Mouse (Mus musculus) CH12.LX (cell line): ENCODE measurements around the gene Ilf2. TPM values are rescaled to one million over a fixed set of nuclear protein-coding genes. Genes with fewer than 3 reads are reported as not detected.

Source experiments
- DNase-seq: peaks from one replicate; pipeline ENCODE4 v3.0.0-alpha.2; 2013; ENCODE audit errors: extremely low read depth
- H3K27ac ChIP-seq: 2 replicates; pipeline ENCODE4 v1.5.1; 2012; ENCODE audit warnings: low read depth, mild to moderate bottlenecking, control low read depth, moderate library complexity; ENCODE audit not compliant: insufficient read depth
- H3K27me3 ChIP-seq: replicated peaks from 2 replicates; pipeline ENCODE3; 2012; ENCODE audit warnings: inconsistent platforms
- H3K36me3 ChIP-seq, 2 experiments: replicated peaks in 1 of 2; 2 replicates each; pipeline versions ENCODE3 to v1.6.1; 2012; ENCODE audit warnings: inconsistent platforms in 1 of 2, low read length in 1 of 2, mild to moderate bottlenecking in 1 of 2, mixed read lengths in 1 of 2, moderate library complexity in 1 of 2; ENCODE audit not compliant: control insufficient read depth in 1 of 2, insufficient read depth in 1 of 2
- H3K4me1 ChIP-seq, 2 experiments: 2 replicates each; pipeline ENCODE4 v1.6.1; 2012; ENCODE audit warnings: inconsistent platforms in 1 of 2, moderate library complexity in 1 of 2; ENCODE audit not compliant: insufficient read depth in 2 of 2, control insufficient read depth in 1 of 2
- H3K4me2 ChIP-seq: 2 replicates; pipeline ENCODE4 v1.6.1; 2012; ENCODE audit warnings: low read depth, mild to moderate bottlenecking, control low read depth; ENCODE audit not compliant: poor library complexity, insufficient read depth, severe bottlenecking
- H3K4me3 ChIP-seq, 3 experiments: fragments of 150-350 bp in 1 of 3; sonication (generic) in 1 of 3; replicated peaks in 1 of 3; 2 replicates each; pipeline versions ENCODE3 to v1.5.1; 2011 to 2012; ENCODE audit warnings: low read depth in 2 of 3, low read length in 2 of 3, mild to moderate bottlenecking in 2 of 3, moderate library complexity in 2 of 3, control low read depth in 1 of 3, improper control_type of control experiment in 1 of 3, inconsistent platforms in 1 of 3, mixed read lengths in 1 of 3; ENCODE audit not compliant: poor library complexity in 1 of 3
- H3K79me2 ChIP-seq: replicated peaks from 2 replicates; pipeline ENCODE4 v1.6.1; 2012; ENCODE audit warnings: mild to moderate bottlenecking, moderate library complexity; ENCODE audit not compliant: control insufficient read depth, poor library complexity, insufficient read depth, severe bottlenecking; ENCODE audit errors: extremely low read depth
- H3K9ac ChIP-seq: 2 replicates; pipeline ENCODE4 v1.6.1; 2012; ENCODE audit warnings: low read depth, mild to moderate bottlenecking, control low read depth, moderate library complexity; ENCODE audit not compliant: insufficient read depth
- H3K9me3 ChIP-seq: replicated peaks from 2 replicates; pipeline ENCODE3; 2012; ENCODE audit warnings: low read length, inconsistent platforms, mixed read lengths
- CHD2 ChIP-seq: IDR thresholded peaks from 2 replicates; pipeline ENCODE4 v1.6.1; 2011; ENCODE audit warnings: low read length, improper control_type of control experiment
- E2F4 ChIP-seq: IDR thresholded peaks from 2 replicates; pipeline ENCODE4 v1.6.1; 2011; ENCODE audit warnings: low read depth, low read length, improper control_type of control experiment; ENCODE audit not compliant: insufficient replicate concordance
- ELF1 ChIP-seq: IDR thresholded peaks from 2 replicates; pipeline ENCODE4 v1.6.1; 2014; ENCODE audit warnings: low read depth, mild to moderate bottlenecking, inconsistent platforms, low read length, improper control_type of control experiment
- EP300 ChIP-seq: IDR thresholded peaks from 2 replicates; pipeline ENCODE4 v1.6.1; 2011; ENCODE audit warnings: low read length, improper control_type of control experiment
- ETS1 ChIP-seq: conservative IDR thresholded peaks from 2 replicates; pipeline ENCODE4 v1.6.1; 2012; ENCODE audit warnings: low read depth, mild to moderate bottlenecking, inconsistent platforms, low read length, improper control_type of control experiment, moderate library complexity
- GABPA ChIP-seq: IDR thresholded peaks from 2 replicates; pipeline ENCODE4 v1.6.1; 2012; ENCODE audit warnings: low read depth, low read length, improper control_type of control experiment, inconsistent platforms; ENCODE audit not compliant: insufficient replicate concordance
- JUN ChIP-seq: IDR thresholded peaks from 2 replicates; pipeline ENCODE4 v1.6.1; 2011; ENCODE audit warnings: low read depth, mild to moderate bottlenecking, low read length, improper control_type of control experiment, moderate library complexity; ENCODE audit not compliant: insufficient read depth
- KAT2A ChIP-seq: IDR thresholded peaks from 2 replicates; pipeline ENCODE4 v1.6.1; 2012; ENCODE audit warnings: low read length, improper control_type of control experiment, inconsistent platforms; ENCODE audit not compliant: insufficient replicate concordance
- MAX ChIP-seq: IDR thresholded peaks from 2 replicates; pipeline ENCODE4 v1.6.1; 2011; ENCODE audit warnings: low read length, improper control_type of control experiment
- MAZ ChIP-seq: IDR thresholded peaks from 2 replicates; pipeline ENCODE4 v1.6.1; 2012; ENCODE audit warnings: low read depth, mild to moderate bottlenecking, inconsistent platforms, low read length, improper control_type of control experiment, moderate library complexity
- MXI1 ChIP-seq: IDR thresholded peaks from 2 replicates; pipeline ENCODE4 v1.6.1; 2011; ENCODE audit warnings: mild to moderate bottlenecking, low read depth, low read length, improper control_type of control experiment
- MYC ChIP-seq: IDR thresholded peaks from 2 replicates; pipeline ENCODE4 v1.6.1; 2011; ENCODE audit warnings: low read depth, mild to moderate bottlenecking, improper control_type of control experiment, low read length
- POLR2A ChIP-seq: IDR thresholded peaks from 2 replicates; pipeline ENCODE4 v1.6.1; 2011; ENCODE audit warnings: low read depth, mild to moderate bottlenecking, improper control_type of control experiment, low read length
- POLR2AphosphoS2 ChIP-seq: IDR thresholded peaks from 2 replicates; pipeline ENCODE4 v1.6.1; 2011; ENCODE audit warnings: low read depth, low read length, improper control_type of control experiment
- RAD21 ChIP-seq: IDR thresholded peaks from 2 replicates; pipeline ENCODE4 v1.6.1; 2011; ENCODE audit warnings: low read depth, mild to moderate bottlenecking, low read length, improper control_type of control experiment, moderate library complexity
- RCOR1 ChIP-seq: conservative IDR thresholded peaks from 2 replicates; pipeline ENCODE4 v1.6.1; 2012; ENCODE audit warnings: low read depth, mild to moderate bottlenecking, inconsistent platforms, low read length, improper control_type of control experiment
- SIN3A ChIP-seq: IDR thresholded peaks from 2 replicates; pipeline ENCODE4 v1.6.1; 2012; ENCODE audit warnings: low read length, improper control_type of control experiment, inconsistent platforms
- TBP ChIP-seq: conservative IDR thresholded peaks from 2 replicates; pipeline ENCODE4 v1.6.1; 2011; ENCODE audit warnings: low read depth, low read length, improper control_type of control experiment
- TCF12 ChIP-seq: IDR thresholded peaks from 2 replicates; pipeline ENCODE4 v1.6.1; 2014; ENCODE audit warnings: low read depth, mild to moderate bottlenecking, inconsistent platforms, low read length, improper control_type of control experiment
- ZKSCAN1 ChIP-seq: IDR thresholded peaks from 2 replicates; pipeline ENCODE4 v1.6.1; 2012; ENCODE audit warnings: low read depth, inconsistent platforms, low read length, improper control_type of control experiment, borderline replicate concordance
- ZMIZ1 ChIP-seq: IDR thresholded peaks from 2 replicates; pipeline ENCODE4 v1.6.1; 2012; ENCODE audit warnings: low read depth, mild to moderate bottlenecking, inconsistent platforms, low read length, improper control_type of control experiment
- dilution Hi-C: fragments of 300-500 bp; cut with MboI; formaldehyde crosslinking; loops from 2 replicates; pipeline ENCODE4 v1.14.3; 2020; ENCODE audit warnings: low sequenced_read_pairs; ENCODE audit not compliant: extremely low pct_unique_long_range_greater_than_20kb, extremely low pct_ligation_motif_present
- in situ Hi-C: fragments of 300-500 bp; cut with MboI; formaldehyde crosslinking; loops from 3 replicates; pipeline ENCODE4 v1.14.3; 2019; ENCODE audit warnings: low sequenced_read_pairs, low pct_ligation_motif_present, low pct_unique_long_range_greater_than_20kb, mixed read lengths
- polyA plus RNA-seq: library from polyadenylated mRNA; unstranded; fragments of >175 nt; gene quantifications from 2 replicates; pipeline ENCODE4 v1.2.1, GENCODE M21; 2012; ENCODE audit warnings: low read depth; ENCODE audit not compliant: insufficient read length
- total RNA-seq, 2 experiments: library from RNA; depleted of rRNA; stranded (reverse); fragments of 300-350 nt in 1 of 2; fragments of >200 nt in 1 of 2; gene quantifications; 2 replicates each; pipeline ENCODE4 v1.2.3; 2012 to 2014

Gene Ilf2
- total and polyA plus RNA-seq, 3 experiments: 120 to 197 (median 182) TPM

GRCm38 (mm10) chr3:90531713-90532112 is 55.8 kb downstream of the Ilf2 start:
- dilution Hi-C loops: no loop called here

GRCm38 (mm10) chr3:90535446-90535845 is 59.5 kb downstream of the Ilf2 start:
- H3K4me1 ChIP-seq: peaks cover 0 to 9% of the 10 kb centered on the region in 2 experiments; a peak in 2 of 4 replicates
- H3K27me3 ChIP-seq: peaks cover 24% of the 10 kb centered on the region
- H3K27ac ChIP-seq: no peak overlapping the region
- no peak for TF ChIP-seq MAX
- TF ChIP-seq MAZ: no peak
- TF ChIP-seq ZMIZ1: no peak
- TF ChIP-seq KAT2A: no peak
- no peak for TF ChIP-seq GABPA
- TF ChIP-seq POLR2A: no peak
- no peak for TF ChIP-seq POLR2AphosphoS2
- TF ChIP-seq EP300: no peak
- no peak for TF ChIP-seq ZKSCAN1
- no peak for TF ChIP-seq JUN
- no peak for TF ChIP-seq TBP
- no peak for TF ChIP-seq E2F4
- TF ChIP-seq CHD2: no peak
- TF ChIP-seq MYC: no peak
- no peak for TF ChIP-seq SIN3A
- TF ChIP-seq RCOR1: no peak
- no peak for TF ChIP-seq ELF1
- no peak for TF ChIP-seq MXI1
- no peak for TF ChIP-seq TCF12
- in situ Hi-C loops (no loop called here), dilution Hi-C loops (no loop called here)
- H3K4me2 ChIP-seq: no peak overlapping the region
- no peaks in the 10 kb centered on the region for H3K79me2 ChIP-seq
- DNase-seq: no peak
- H3K36me3 ChIP-seq: no peaks in the 10 kb centered on the region
- H3K4me3 ChIP-seq: no peak overlapping the region
- H3K9ac ChIP-seq: no peak overlapping the region
- no peaks in the 10 kb centered on the region for H3K9me3 ChIP-seq

More at GRCm38 (mm10) chr3:90531713-90532112, 55.8 kb downstream of the Ilf2 start:
- H3K36me3 ChIP-seq: no peaks in the 10 kb centered on the region
- peaks cover 0 to 9% of the 10 kb centered on the region in 2 experiments; a peak in 2 of 4 replicates for H3K4me1 ChIP-seq
- no peak overlapping the region for H3K4me2 ChIP-seq
- no peak overlapping the region for H3K9ac ChIP-seq
- H3K79me2 ChIP-seq: no peaks in the 10 kb centered on the region
- H3K4me3 ChIP-seq: no peak overlapping the region
- no peak for DNase-seq
- H3K27me3 ChIP-seq: peaks cover 6% of the 10 kb centered on the region
- in situ Hi-C loops: no loop called here
- H3K27ac ChIP-seq: no peak overlapping the region
- no peaks in the 10 kb centered on the region for H3K9me3 ChIP-seq
- no peak for TF ChIP-seq MYC
- TF ChIP-seq RAD21: no peak
- no peak for TF ChIP-seq ETS1
- no peak for TF ChIP-seq TCF12
- TF ChIP-seq KAT2A: no peak
- TF ChIP-seq MAX: no peak
- TF ChIP-seq TBP: no peak
